Mouse (Mus musculus): ENCODE data around the gene Abca13. TPM values are rescaled to one million over a fixed set of nuclear protein-coding genes. Genes with fewer than 3 reads are reported as not detected.

Gene Abca13
- total RNA-seq, 2 experiments from 2014 or later, result not detected

DNA sequence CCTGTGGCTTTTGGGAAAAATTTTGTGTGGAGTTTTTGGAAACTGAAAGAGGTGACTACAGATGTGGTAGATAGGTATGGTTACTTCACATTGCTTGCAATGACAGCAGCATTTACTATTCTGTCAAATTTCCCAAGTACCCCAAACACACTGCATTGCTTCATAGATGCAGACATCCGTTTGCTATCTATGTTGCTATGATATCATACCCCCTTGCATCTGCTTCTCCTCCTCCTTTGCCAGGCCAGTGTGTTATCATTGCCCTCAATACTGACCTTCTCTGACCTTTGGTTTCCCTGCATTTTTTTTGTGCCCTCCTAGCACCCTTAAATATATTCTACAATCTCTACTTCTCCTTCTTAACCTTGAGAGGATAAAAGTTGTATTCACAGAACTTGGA, 341.4 kb downstream of the Abca13 start:
- no peak for DNase-seq

GRCm38 (mm10) chr11:9533658-9534202, 342.0 kb downstream of the Abca13 start:
- no peak for DNase-seq

DNA sequence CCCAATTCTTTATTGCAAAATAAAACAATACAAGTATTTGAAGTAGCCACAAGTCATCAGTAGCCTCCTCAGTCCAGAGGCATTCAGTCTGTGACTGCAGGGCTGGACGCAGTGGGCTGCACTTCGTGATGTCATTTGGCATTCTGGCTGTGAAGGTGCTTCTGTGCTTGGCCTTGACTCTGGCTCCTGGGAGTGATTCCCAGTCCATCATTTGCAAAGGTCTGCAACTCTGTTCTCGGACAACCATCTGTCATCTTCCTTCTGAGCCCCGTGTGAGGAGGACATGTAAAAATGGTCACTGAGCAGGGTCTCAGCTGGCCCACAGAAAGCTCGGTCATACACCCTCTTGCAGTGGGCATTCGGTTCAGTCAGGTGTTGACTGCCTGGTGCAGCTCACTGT, 345.1 kb downstream of the Abca13 start:
- DNase-seq, result no peak

GRCm38 (mm10) chr11:9538328-9538727, 346.6 kb downstream of the Abca13 start:
- DNase-seq, result no peak

DNA sequence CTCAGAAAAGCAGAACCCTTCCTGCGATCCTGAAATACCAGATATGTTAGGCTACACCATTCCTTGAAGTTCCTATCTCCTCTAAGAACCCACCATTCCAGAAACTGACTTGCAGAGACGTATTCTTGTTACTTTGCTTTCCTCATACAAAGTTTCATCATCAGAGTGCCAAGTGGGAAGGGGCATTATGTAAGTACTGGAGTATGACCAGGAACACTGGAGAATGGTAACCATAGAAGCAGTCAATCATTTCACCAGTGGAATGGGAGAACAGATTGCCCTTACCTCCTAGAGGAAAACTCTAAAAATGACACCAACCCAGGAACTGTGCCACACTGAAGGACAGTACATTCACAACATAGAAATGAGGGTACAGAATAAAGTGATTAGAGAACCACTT, 368.3 kb downstream of the Abca13 start:
- DNase-seq, result no peak

DNA sequence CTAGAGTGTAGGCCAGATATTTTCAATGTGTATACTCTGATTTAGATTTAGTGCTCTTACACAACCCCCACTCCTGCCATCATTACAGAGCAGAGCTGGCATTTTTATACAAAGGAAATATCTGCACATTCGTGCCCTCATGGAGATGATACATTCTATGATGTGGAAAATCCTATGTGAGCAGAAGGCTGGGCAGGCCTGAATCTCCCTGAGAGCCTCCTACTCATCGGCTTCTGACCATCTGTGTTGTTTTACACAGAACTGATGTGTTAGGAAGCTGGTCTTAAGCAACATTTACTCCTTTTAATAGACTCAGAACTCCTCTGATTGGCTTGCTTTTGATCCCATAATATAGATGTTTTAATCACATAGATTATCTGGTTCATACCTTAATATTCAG, 376.6 kb downstream of the Abca13 start:
- no peak for DNase-seq

DNA sequence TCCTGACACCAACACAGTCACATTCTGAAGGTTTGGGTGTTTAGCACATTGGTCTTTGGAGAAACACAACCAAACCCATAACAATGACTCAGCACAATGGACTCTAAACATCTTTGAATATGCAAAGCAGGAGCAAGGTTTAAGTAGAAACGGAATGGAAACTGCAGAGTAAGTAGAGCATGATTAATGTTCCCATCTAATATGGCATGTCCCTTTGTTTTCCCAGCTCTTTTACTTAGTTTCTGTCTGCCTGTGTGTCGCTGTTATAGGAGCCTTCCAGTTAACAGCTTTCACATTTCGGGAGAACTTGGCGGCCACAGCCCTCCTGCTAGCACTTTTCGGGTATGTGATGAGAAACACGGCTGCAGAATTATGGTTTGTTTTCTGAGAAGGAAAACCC, 378.6 kb downstream of the Abca13 start:
- DNase-seq, result no peak

GRCm38 (mm10) chr11:9574894-9575293, 383.2 kb downstream of the Abca13 start:
- DNase-seq, result no peak

DNA sequence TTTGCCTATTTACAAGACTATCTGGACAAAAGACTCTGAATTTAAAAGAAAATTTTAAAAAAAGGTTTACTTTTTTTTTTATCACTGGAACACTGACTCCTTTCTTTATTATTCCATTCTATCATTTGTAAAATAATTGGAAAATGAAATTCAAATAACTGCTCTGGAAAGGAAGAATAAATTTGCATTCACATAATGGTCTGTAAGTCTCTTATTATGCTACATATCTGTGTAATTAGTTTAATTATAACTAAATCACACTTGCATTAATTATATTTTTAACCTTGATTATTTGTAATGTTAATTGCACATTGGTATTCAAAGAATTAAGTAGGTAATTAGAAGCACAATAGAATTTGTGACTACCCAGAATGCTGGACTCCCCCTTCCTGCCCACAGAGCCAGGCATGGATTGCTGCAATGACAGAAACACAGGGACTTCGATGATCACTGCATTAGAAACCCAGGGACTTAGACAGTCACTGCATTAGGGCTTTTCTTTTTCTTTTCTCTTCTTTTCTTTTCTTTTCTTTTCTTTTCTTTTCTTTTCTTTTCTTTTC, 400.1 kb downstream of the Abca13 start:
- DNase-seq, result no peak

DNA sequence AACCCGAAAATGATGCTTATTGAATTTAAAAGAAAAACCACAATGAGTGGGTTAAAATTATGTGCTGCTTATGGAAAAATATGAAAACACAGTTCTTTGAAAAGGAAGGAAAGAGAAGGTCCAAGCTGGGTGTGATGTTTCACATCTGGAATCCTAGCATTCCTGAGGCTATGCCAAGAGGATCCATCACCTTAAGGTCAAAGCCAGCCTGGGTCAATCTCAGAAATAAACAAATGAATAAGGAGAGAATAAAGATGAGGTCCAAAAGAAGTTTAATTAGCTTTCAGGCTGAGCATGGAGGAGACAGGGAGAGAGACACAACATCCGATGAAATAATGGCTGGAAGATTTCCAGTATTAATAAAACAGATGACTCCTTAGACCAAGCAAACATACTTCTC, 405.6 kb downstream of the Abca13 start:
- DNase-seq, result no peak

- DNase-seq, result no peak
Measured at GRCm38 (mm10) chr11:9601096-9601495, 409.4 kb downstream of the Abca13 start.

DNA sequence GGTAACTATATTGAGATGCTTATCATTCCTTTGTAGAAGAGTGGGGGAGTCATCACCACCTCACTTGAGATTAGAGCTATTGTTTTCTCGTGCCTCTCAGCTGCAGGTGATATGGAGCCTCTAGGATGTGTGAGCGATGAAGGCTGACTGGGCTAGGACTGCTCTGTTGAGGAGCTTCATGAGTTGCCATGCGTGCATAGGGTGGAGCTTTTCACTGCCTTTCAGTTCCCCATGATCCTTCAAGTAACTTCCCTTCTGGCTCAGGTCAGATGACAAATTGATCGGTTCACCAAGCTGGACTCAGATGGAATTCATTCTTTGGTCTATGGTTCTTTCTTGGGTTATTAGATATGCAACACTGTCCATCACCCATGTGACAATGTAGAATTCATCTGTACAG, 410.4 kb downstream of the Abca13 start:
- no peak for DNase-seq

DNA sequence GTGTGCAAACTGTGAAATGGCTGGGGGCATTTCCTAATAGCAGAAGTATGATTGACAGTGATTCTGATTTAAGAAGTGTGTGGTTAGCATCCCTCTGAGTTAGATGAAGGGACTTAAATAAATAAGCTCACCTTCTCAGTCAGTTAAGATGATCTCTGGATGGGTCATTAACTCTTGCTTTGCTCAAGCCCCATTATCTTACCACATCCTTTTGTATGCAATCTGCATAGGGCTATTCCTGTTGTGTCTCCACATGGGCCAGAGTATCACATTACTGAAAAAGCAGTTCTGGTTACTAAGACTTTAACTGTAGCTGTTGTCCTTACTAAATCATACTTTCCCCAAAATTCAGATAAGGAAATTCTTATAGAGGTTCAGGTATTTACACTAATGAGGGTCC, 416.5 kb downstream of the Abca13 start:
- no peak for DNase-seq

- no peak for DNase-seq
Measured at GRCm38 (mm10) chr11:9609075-9609474, 417.3 kb downstream of the Abca13 start.

GRCm38 (mm10) chr11:9616133-9616532, 424.4 kb downstream of the Abca13 start:
- DNase-seq, result no peak

DNA sequence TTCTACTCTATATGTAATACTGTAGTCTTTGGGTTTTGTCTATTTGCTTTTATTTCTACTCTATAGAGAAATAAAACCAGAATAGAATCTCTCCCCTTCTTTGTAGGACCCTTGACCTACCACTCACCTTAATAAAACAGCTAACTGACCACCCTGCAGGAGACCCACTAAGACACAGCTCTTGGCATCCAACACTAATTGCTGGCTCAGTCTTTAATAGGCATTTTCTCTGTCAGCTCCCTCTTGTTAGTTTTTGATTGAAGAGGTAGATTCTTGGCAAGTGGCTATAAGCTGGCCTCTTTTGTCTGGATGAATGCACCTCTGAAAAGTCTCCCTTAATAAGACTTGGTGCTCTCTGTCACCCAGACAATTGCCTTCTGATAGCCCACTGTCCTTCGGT, 424.9 kb downstream of the Abca13 start:
- DNase-seq, result no peak

GRCm38 (mm10) chr11:9619986-9620385, 428.2 kb downstream of the Abca13 start:
- DNase-seq, result no peak

- no peak for DNase-seq
Measured at GRCm38 (mm10) chr11:9622888-9623287, 431.1 kb downstream of the Abca13 start.

- no peak for DNase-seq
Measured at GRCm38 (mm10) chr11:9624753-9625152, 433.0 kb downstream of the Abca13 start.

GRCm38 (mm10) chr11:9625812-9626211, 434.1 kb downstream of the Abca13 start:
- DNase-seq, result no peak

- no peak for DNase-seq
Measured at GRCm38 (mm10) chr11:9647272-9647671, 455.5 kb downstream of the Abca13 start.

DNA sequence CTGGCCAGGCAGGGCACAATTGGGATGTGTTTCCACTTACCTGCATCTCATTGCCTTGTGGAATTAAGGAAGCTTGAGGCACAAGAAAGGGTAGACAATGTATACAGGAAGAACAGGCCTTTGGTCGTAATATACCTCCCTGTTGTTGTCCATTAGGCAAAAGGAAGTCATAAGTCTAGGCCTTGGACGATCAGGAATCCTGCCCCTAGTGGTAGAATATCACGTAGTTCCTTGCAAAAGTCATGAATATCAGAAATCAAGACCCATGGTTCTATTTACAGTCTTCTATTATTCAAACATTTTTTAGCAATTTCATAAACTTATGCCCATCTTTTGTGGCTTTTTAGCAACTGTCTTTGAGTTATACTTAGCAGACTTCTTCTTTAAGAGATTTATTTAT, 456.2 kb downstream of the Abca13 start:
- no peak for DNase-seq

DNA sequence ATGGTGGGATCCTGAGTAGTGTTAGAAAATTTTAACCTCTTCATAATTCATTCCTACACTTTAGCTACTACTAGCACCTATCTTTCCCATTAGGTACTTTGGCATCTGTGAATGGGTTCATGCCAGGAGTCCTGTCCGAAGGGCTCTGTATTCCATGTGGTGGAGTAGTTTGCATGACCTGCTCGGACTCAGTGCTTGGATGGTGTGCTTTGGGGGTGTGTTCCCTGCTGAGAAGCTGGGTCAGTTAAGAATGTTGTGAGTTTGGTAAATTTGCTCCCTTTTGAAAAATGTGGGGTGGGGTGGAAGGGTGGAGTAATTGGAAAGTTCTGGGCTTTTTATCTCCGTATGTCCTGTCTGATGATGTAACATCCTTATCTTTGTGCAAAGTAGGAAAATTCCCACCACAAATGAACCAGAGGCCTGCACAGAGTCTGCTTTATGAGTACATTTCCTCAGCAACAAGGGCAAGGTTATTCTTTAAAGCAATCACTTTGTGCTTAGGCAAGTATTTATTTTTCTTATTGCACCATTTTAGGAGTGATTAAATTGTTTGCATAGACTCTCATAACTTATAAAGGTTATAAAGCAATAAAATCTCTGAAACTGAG, 475.0 kb downstream of the Abca13 start:
- no peak for DNase-seq

DNA sequence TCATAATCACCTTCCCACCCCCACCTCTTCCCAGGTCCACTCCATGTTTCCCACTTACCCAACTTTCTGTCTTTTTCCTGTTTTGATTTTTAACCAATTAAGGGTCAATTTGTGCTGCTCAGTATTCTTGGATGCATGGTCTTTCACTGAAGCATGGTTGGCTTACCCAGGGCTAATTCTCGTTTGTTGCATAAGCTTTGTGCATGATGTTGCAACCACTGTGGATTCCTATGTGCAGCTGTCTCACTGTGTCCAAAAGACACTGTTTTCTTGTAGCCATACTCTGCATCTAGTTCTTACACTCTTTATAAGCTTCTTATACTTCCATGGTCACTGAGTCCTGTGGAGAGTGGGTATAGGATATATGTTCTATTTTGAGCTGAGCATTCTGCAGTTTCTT, 477.7 kb downstream of the Abca13 start:
- no peak for DNase-seq
